Mouse (Mus musculus): ENCODE measurements at regions not wholly inside any gene's neighbourhood (a gene's known extent, or its start where the extent isn't known, plus 50 kb on each side); places are given as distances from the start of the nearest gene placed in this dataset.

- no peak for TF ChIP-seq POLR2A (IDR thresholded peaks at IDR 0.05; ENCODE audit: borderline replicate concordance, insufficient read depth, low read length)
- no peak for TF ChIP-seq CTCF (IDR thresholded peaks at IDR 0.05; ENCODE audit: borderline replicate concordance, insufficient read depth, low read depth, low read length)
Measured at GRCm38 (mm10) chr17:61890631-61891030, 990.5 kb downstream of the Efna5 start.
